Mouse (Mus musculus) stomach, embryonic 16.5 days (tissue): ENCODE measurements around the gene Rnf39. TPM values are rescaled to one million over a fixed set of nuclear protein-coding genes. Genes with fewer than 3 reads are reported as not detected.

Experiments used
- polyA plus RNA-seq: library from polyadenylated mRNA; unstranded; fragments of >200 nt; fragmentation: Nextera tagmentation; extraction: Ambion mirVana; gene quantifications from 2 replicates; pipeline ENCODE4 v1.2.1, GENCODE M21; 2015

Gene Rnf39
- polyA plus RNA-seq, 1 experiment from 2014 or later, result 3.4 TPM

Other genes starting within 250 kb of the Rnf39 start
- gene H2-M10.5, start 170.0 kb upstream of the Rnf39 start, polyA plus RNA-seq, result not detected in 2 replicates
- gene H2-M10.6, start 130.7 kb upstream of the Rnf39 start, polyA plus RNA-seq, result not detected in 2 replicates
- 39.9 and 41.3 TPM in 2 replicates for gene Trim26, start 105.8 kb upstream of the Rnf39 start, polyA plus RNA-seq
- gene Trim15, start 75.7 kb upstream of the Rnf39 start, polyA plus RNA-seq, result 0.83 and 1.2 TPM in 2 replicates
- gene Trim10, start 73.3 kb upstream of the Rnf39 start, polyA plus RNA-seq, result 12.0 and 12.4 TPM in 2 replicates
- 0.08 and 0.10 TPM in 2 replicates for gene Trim40, start 52.8 kb upstream of the Rnf39 start, polyA plus RNA-seq
- gene Trim31, start 44.8 kb upstream of the Rnf39 start, polyA plus RNA-seq, result 5.3 and 6.3 TPM in 2 replicates
- 97.4 and 109 TPM in 2 replicates for gene Ppp1r11, start 8.8 kb downstream of the Rnf39 start, polyA plus RNA-seq
- gene Znrd1, start 15.6 kb downstream of the Rnf39 start, polyA plus RNA-seq, result 70.3 and 79.7 TPM in 2 replicates
- 4.2 and 5.6 TPM in 2 replicates for gene Znrd1as, start 15.7 kb downstream of the Rnf39 start, polyA plus RNA-seq
- not detected in 2 replicates for gene 2410137M14Rik, start 38.3 kb downstream of the Rnf39 start, polyA plus RNA-seq
- gene H2-M5, start 46.6 kb downstream of the Rnf39 start, polyA plus RNA-seq, result 0.35 and 0.43 TPM in 2 replicates
- gene Zfp57, start 58.2 kb downstream of the Rnf39 start, polyA plus RNA-seq, result 40.9 and 50.3 TPM in 2 replicates
- gene Mog, start 80.5 kb downstream of the Rnf39 start, polyA plus RNA-seq, result 0.21 TPM in 1 of 2 replicates, not detected in the other
- gene Gabbr1, start 103.0 kb downstream of the Rnf39 start, polyA plus RNA-seq, result 7.2 and 7.5 TPM in 2 replicates
- gene Olfr90, start 145.6 kb downstream of the Rnf39 start, polyA plus RNA-seq, result not detected in 2 replicates
- gene Olfr91, start 155.4 kb downstream of the Rnf39 start, polyA plus RNA-seq, result not detected in 2 replicates
- gene Olfr92, start 177.2 kb downstream of the Rnf39 start, polyA plus RNA-seq, result not detected in 2 replicates
- not detected in 2 replicates for gene Olfr93, start 218.6 kb downstream of the Rnf39 start, polyA plus RNA-seq